Mouse (Mus musculus): ENCODE results near the gene Zic3. TPM values are rescaled to one million over a fixed set of nuclear protein-coding genes. Genes with fewer than 3 reads are reported as not detected.

Gene Zic3
- not detected in 2 replicates for polyA plus RNA-seq (2015; fragmentation: Nextera tagmentation; extraction: Ambion mirVana)

DNA sequence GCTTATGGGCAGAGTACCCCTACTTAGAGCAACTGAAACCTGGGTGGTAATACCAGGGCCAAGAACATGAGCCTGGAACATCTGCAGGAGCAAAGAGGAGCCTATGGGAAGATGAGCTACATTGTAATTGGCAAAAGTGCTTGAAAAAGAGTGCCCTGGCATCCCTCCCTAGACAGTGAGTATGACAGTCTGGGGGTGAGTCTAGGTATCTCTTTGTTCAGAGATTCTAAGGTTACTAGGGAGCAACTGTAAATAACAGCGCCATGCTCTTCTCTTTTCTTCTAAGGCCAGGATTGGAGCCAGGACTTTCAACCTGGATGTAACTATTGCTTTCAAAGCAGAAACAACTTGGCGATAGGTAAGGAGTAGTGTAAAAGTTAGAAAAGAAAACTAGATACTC lies at the start of gene Zic3:
TSS of gene Zic3 (plus strand) at position 301 of the 400 bp plus-strand sequence.

All from spleen, postnatal 0 days (tissue).